Mouse (Mus musculus) stomach, embryonic 14.5 days (tissue): ENCODE results near the gene Cpne6. TPM values are rescaled to one million over a fixed set of nuclear protein-coding genes. Genes with fewer than 3 reads are reported as not detected.
A peak's percentile ranks its signal among the peaks of the same experiment; 100 is the strongest.

Experiments used
- ATAC-seq: fragments of 200-750 bp; cut with Nextera tagmentation; 2 replicates; pipeline ENCODE4 v1.8.0; 2017; ENCODE audit warnings: low read depth, moderate TSS enrichment; ENCODE audit not compliant: insufficient number of reproducible peaks, insufficient read depth, low FRiP score
- H3K27ac ChIP-seq: fragments of 300-500 bp; sonication (generic); 2 replicates; pipeline ENCODE4 v1.5.1; 2014; ENCODE audit warnings: mild to moderate bottlenecking, low read length, moderate library complexity, mixed read lengths
- H3K27me3 ChIP-seq: fragments of 300-500 bp; sonication (generic); 2 replicates; pipeline ENCODE4 v1.6.1; 2014; ENCODE audit warnings: low read length, control low read depth, mixed read lengths; ENCODE audit not compliant: control insufficient read depth, insufficient read depth
- H3K36me3 ChIP-seq: fragments of 300-500 bp; sonication (generic); 2 replicates; pipeline ENCODE4 v1.6.1; 2014; ENCODE audit warnings: mild to moderate bottlenecking, control low read depth, low read length, moderate library complexity, mixed read lengths; ENCODE audit not compliant: control insufficient read depth, insufficient read depth
- H3K4me1 ChIP-seq: fragments of 300-500 bp; sonication (generic); 2 replicates; pipeline ENCODE4 v1.6.1; 2014; ENCODE audit warnings: low read length, control low read depth, mixed read lengths; ENCODE audit not compliant: control insufficient read depth, insufficient read depth
- H3K4me2 ChIP-seq: fragments of 300-500 bp; sonication (generic); replicated peaks from 2 replicates; pipeline ENCODE4 v1.6.1; 2014; ENCODE audit warnings: low read depth, low read length, control low read depth
- H3K4me3 ChIP-seq: fragments of 300-500 bp; sonication (generic); 2 replicates; pipeline ENCODE4 v1.5.1; 2014; ENCODE audit warnings: low read depth, low read length, control low read depth
- H3K9ac ChIP-seq: fragments of 300-500 bp; sonication (generic); replicated peaks from 2 replicates; pipeline ENCODE4 v1.6.1; 2014; ENCODE audit warnings: low read depth, mild to moderate bottlenecking, control low read depth, low read length, moderate library complexity, mixed read lengths
- H3K9me3 ChIP-seq: fragments of 300-500 bp; sonication (generic); 2 replicates; pipeline ENCODE4 v1.6.1; 2016; ENCODE audit warnings: low read depth, low read length, control low read depth; ENCODE audit not compliant: control insufficient read depth
- WGBS: fragments of 180-500 bp; shearing (Covaris S2); extraction: QIAGEN DNeasy Blood & Tissue Kit; methylation state at CpG from one replicate; pipeline ENCODE4 v1.1.7; 2014; 5-methylcytosine and 5-hydroxymethylcytosine counted together
- polyA plus RNA-seq: library from polyadenylated mRNA; unstranded; fragments of >200 nt; fragmentation: Nextera tagmentation; extraction: Ambion mirVana; gene quantifications from 2 replicates; pipeline ENCODE4 v1.2.1, GENCODE M21; 2014

Cpne6 gene
- polyA plus RNA-seq, 1 experiment from 2014 or later: 0.19 TPM

- Histone ChIP-seq H3K4me1 (no peaks in the 10 kb centered on the region), H3K4me3 (no peak overlapping the region), H3K4me2 (no peak overlapping the region), H3K9ac (no peak overlapping the region), H3K36me3 (no peaks in the 10 kb centered on the region), H3K27me3 (0 out of 2 replicates have a peak, but pooled peaks cover 7% of the 10 kb centered on the region), H3K9me3 (no peaks in the 10 kb centered on the region), H3K27ac (no peak overlapping the region)
- no peak for ATAC-seq
- 74% methylated on average over 2 of the region's 2 CpGs for WGBS
These were observed 16.4 kb downstream of the Cpne6 start for GRCm38 (mm10) chr14:55526674-55527073.

DNA sequence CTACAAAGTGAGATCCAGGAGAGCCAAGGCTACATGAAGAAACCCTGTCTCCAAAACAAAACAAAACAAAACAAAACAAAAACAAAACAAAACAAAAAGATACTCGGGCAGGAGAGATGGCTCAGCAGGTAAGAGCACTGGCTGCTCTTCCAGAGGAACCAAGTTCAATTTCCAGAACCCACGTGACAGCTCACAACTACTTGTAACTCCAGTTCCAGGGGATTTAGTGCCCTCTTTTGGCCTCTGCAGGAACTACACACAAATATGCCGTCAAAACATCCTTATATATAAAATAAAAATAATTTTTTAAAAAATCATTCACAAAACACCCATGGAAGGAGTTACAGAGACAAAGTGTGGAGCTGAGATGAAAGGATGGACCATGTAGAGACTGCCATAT, 17.7 kb downstream of the Cpne6 start:
- H3K27ac ChIP-seq: no peak overlapping the region
- H3K27me3 ChIP-seq: 0 out of 2 replicates have a peak, but pooled peaks cover 2% of the 10 kb centered on the region
- H3K9ac ChIP-seq: no peak overlapping the region
- no peak for ATAC-seq
- WGBS: 25% methylated on average over 3 of the region's 3 CpGs
- H3K9me3 ChIP-seq: no peaks in the 10 kb centered on the region
- no peak overlapping the region for H3K4me3 ChIP-seq
- H3K4me2 ChIP-seq: no peak overlapping the region
- no peaks in the 10 kb centered on the region for H3K4me1 ChIP-seq
- no peaks in the 10 kb centered on the region for H3K36me3 ChIP-seq

DNA sequence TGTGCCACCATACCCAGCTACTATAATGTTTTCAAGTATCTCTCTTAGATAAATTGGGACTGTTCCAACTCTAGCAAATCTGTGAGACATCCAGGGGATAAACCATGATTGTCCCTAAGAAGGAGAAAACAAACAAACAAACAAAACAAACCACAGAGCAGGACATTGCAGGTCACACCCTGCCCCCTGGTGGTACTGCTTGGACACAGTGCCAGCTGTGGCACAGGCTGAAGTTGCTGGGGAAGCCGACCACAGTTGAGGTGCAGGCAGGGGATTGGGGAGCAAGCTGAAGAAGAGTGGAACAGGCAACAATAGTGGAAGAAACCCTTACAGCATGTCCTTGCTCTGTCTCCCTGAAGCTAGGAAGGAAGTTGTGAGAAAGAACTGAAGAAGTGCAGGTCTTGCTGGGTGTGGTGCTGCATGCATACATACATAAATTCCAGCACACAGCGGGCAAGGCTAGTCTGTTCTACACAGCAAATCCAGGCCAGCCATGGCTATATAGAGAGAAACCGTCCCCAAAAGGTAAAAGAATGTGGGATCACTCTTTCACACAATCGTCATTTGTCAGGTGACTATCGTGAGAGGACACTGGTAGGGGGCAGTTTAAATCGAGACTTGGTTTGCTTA, 26.0 kb downstream of the Cpne6 start:
- H3K4me3 ChIP-seq: no peak overlapping the region
- no peak for ATAC-seq

DNA sequence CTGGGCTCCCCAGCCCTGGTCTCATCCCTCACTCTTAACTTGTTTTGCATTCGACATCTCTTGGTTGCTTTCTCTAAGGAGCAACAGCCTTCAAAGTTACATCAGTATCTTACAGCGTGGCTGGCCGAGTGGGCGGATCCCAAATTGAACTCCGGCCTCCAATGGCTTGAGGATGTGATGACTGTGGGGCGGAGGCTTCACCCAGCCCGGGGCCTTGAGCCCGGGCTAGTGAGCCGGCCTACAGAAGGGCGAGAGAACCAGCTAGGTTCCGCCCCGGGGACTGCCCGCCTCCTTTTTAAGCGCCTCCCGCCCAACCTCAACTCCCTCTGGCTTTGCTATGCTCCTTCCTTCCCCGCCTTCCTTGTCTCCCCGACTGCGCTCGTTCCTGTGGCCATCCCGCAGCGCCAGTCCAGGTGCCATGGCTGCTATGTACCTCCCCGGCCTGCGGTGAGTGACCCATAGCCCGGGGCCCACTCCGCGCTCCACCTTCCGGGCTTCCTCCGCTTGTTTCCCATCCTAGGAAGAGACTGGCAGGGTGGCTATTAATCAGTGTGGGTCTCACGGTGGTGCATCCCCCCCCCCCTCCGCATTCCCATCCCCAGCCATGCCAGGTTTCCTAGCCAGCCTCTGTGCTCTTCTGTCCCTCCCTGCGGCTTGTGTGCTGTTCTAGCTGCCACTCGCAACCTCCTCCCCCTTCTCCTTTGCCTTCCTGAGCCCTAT, 30.0 kb downstream of the Cpne6 start, which contains the start of gene Pck2:
TSS of gene Pck2 (plus strand) at position 200 of the 720 bp plus-strand sequence.
- ATAC-seq: peak; percentile 94
- peak within 1 kb of the TSS; percentile 78 for H3K4me2 ChIP-seq
- H3K4me3 ChIP-seq: peak within 1 kb of the TSS; percentile 47
- H3K36me3 ChIP-seq: peaks cover 21% of the 10 kb centered on the region
- H3K27me3 ChIP-seq: no peaks in the 10 kb centered on the region
- H3K4me1 ChIP-seq: peaks cover 9% of the 10 kb centered on the region
- no peaks in the 10 kb centered on the region for H3K9me3 ChIP-seq
- 2% methylated on average over 32 of the region's 32 CpGs for WGBS
- peak within 1 kb of the TSS; percentile 31 for H3K9ac ChIP-seq
- H3K27ac ChIP-seq: peak within 1 kb of the TSS; percentile 75

More for the DNA sequence above, 26.0 kb downstream of the Cpne6 start:
- Histone ChIP-seq H3K27ac (no peak overlapping the region), H3K9ac (no peak overlapping the region), H3K4me1 (peaks cover 3% of the 10 kb centered on the region), H3K27me3 (no peaks in the 10 kb centered on the region), H3K36me3 (no peaks in the 10 kb centered on the region), H3K9me3 (no peaks in the 10 kb centered on the region), H3K4me2 (no peak overlapping the region)
- WGBS: 50% methylated on average over 6 of the region's 6 CpGs

DNA sequence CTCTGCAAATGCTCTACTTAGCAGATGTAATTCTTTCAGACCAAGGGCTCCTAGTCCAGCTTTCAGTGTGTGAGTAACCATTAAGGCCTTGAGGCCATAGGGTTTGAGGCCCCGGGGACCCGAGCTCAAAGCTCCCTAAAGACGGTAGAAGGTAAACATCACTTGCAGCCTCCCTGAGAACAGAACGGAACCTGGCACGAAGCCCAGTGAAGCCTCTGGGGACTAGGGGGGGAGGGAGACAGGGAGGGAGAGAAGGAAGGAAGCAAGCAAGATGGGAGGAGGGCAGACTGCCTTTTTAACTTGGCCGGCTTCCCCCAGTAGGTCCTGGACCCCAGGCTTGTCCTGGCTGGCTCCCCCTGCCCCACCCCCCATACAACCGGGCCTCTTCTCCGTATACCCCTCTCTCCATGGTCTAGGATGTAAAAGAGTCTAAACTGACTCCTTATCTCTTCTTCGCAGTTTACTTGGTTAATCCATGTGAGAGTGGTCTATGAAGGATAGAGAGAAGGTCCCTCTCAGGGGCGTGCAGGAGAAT, 30.6 kb downstream of the Cpne6 start:
- Histone ChIP-seq H3K36me3 (peaks cover 27% of the 10 kb centered on the region), H3K4me1 (peaks cover 9% of the 10 kb centered on the region), H3K9me3 (no peaks in the 10 kb centered on the region), H3K9ac (peak overlapping the region; percentile 31), H3K4me3 (peak overlapping the region; percentile 47), H3K4me2 (peak overlapping the region; percentile 78), H3K27me3 (no peaks in the 10 kb centered on the region), H3K27ac (peak overlapping the region; percentile 75)
- ATAC-seq: peak; percentile 46
- WGBS: 0% methylated on average over 10 of the region's 10 CpGs

GRCm38 (mm10) chr14:55542268-55542667, 32.0 kb downstream of the Cpne6 start:
- no peak overlapping the region for H3K27ac ChIP-seq
- H3K27me3 ChIP-seq: no peaks in the 10 kb centered on the region
- peaks cover 38% of the 10 kb centered on the region for H3K36me3 ChIP-seq
- no peak for ATAC-seq
- H3K9me3 ChIP-seq: no peaks in the 10 kb centered on the region
- no peak overlapping the region for H3K4me2 ChIP-seq
- no peak overlapping the region for H3K9ac ChIP-seq
- H3K4me3 ChIP-seq: no peak overlapping the region
- peaks cover 9% of the 10 kb centered on the region for H3K4me1 ChIP-seq
- 97% methylated on average over 12 of the region's 12 CpGs for whole genome bisulfite sequencing

- Histone ChIP-seq H3K36me3 (peaks cover 57% of the 10 kb centered on the region), H3K9ac (no peak overlapping the region), H3K4me1 (peaks cover 9% of the 10 kb centered on the region), H3K9me3 (no peaks in the 10 kb centered on the region), H3K27ac (no peak overlapping the region), H3K4me2 (no peak overlapping the region), H3K27me3 (no peaks in the 10 kb centered on the region), H3K4me3 (no peak overlapping the region)
- ATAC-seq: no peak
- WGBS: 83% methylated on average over 9 of the region's 9 CpGs
These were observed 34.1 kb downstream of the Cpne6 start for GRCm38 (mm10) chr14:55544334-55544733.

- peaks cover 37% of the 10 kb centered on the region for H3K36me3 ChIP-seq
- no peak overlapping the region for H3K4me3 ChIP-seq
- no peaks in the 10 kb centered on the region for H3K4me1 ChIP-seq
- H3K4me2 ChIP-seq: no peak overlapping the region
- no peak overlapping the region for H3K9ac ChIP-seq
- H3K9me3 ChIP-seq: no peaks in the 10 kb centered on the region
- 86% methylated on average over 6 of the region's 6 CpGs for WGBS
- ATAC-seq: no peak
- no peaks in the 10 kb centered on the region for H3K27me3 ChIP-seq
- no peak overlapping the region for H3K27ac ChIP-seq
These were observed 39.9 kb downstream of the Cpne6 start for GRCm38 (mm10) chr14:55550191-55550590.
